Mouse (Mus musculus) cortical plate, adult 2 months (tissue): ENCODE measurements around the gene Svopl.

Experiments
- CTCF ChIP-seq: fragments of 200-500 bp; IDR thresholded peaks from 2 replicates; pipeline ENCODE4 v1.5.1; 2011; ENCODE audit warnings: mild to moderate bottlenecking, control low read depth, low read length; ENCODE audit not compliant: insufficient read depth; ENCODE audit errors: extremely low read depth
- POLR2A ChIP-seq: fragments of 200-500 bp; IDR thresholded peaks from 2 replicates; pipeline ENCODE4 v1.6.1; 2011; ENCODE audit warnings: mild to moderate bottlenecking, low read length, control low read depth; ENCODE audit not compliant: insufficient read depth; ENCODE audit errors: extremely low read depth

GRCm38 (mm10) chr6:38021406-38021805, 25.4 kb downstream of the Svopl start:
- no peak for TF ChIP-seq POLR2A
- no peak for TF ChIP-seq CTCF
